Mouse (Mus musculus): ENCODE measurements around the gene Tor1aip1.
"Not testable (repeated sequence)": the region's sequence is repeated elsewhere in the genome, so short reads cannot be mapped to it uniquely, and the experiment has no call there.

Tor1aip1 gene

GRCm38 (mm10) chr1:156035930-156036737 lies at the start of gene Tor1aip1:
Gene Tor1aip1 (minus strand): TSS chr1:156036480.
- peak; percentile 87 to 95 for DNase-seq (ENCODE audit: low spot score in 2 of 2)

DNA sequence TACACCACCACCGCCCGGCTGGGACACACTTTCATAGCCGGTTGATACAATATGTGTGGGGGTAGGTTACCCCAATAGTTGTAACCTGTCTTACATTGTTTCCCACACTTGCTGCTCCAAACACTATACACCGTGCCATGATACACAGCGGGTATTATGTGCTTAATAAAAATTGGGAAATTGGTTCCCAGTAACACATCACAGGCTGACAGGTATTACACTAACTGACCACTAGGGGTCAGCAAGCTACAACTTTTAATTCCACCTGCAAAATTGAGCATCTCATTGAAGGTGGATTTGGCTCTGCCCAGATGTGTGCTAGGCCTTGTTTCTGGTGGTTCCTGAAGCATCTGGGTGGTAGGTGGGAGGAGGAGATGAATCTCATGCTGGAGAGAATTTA lies 49.5 kb upstream of the Tor1aip1 start:
- no peak for DNase-seq (ENCODE audit: low spot score in 2 of 2)

GRCm38 (mm10) chr1:156084603-156085002 lies 48.3 kb upstream of the Tor1aip1 start:
- DNase-seq (ENCODE audit: low spot score in 2 of 2) = no peak

- DNase-seq (ENCODE audit: low spot score in 2 of 2) = no peak
Observed at GRCm38 (mm10) chr1:156077655-156078054, 41.4 kb upstream of the Tor1aip1 start.

- DNase-seq (ENCODE audit: low spot score in 2 of 2) = no peak
Observed at GRCm38 (mm10) chr1:156076474-156076873, 40.2 kb upstream of the Tor1aip1 start.

GRCm38 (mm10) chr1:156074575-156074974 lies 38.3 kb upstream of the Tor1aip1 start:
- no peak for DNase-seq (ENCODE audit: low spot score in 2 of 2)

DNA sequence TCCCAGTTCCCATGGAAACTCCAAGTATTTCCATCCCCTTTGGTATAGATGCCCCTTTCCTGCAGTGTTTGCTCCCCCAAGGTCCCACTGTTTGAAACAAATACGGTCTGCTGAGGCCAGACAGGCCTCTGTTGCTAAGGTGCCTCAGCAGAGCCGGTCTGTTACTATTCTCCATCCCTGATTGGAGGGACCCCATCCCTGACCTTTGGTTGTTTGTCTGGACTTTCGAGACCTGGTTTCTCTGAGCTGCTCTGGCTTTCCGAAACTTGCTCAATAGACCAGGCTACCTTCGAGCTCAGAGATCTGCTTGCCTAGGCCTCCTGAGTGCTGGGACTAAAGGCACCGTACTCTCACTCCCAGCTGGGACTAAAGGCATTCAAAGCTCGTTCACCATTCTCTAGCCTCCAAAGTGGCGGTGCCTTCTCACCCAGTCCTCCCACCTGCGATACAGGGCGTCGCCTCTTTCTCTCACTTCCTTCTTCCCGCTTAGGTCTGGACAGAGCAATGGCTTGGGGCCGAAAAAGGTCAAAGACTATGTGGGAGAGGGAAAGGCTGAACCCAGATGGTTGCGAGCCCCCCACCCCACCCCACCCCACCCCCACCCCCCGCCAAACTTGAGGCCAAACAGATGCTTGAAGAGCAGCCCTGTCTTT lies 37.0 kb upstream of the Tor1aip1 start:
- DNase-seq (ENCODE audit: low spot score in 2 of 2) = no peak

DNA sequence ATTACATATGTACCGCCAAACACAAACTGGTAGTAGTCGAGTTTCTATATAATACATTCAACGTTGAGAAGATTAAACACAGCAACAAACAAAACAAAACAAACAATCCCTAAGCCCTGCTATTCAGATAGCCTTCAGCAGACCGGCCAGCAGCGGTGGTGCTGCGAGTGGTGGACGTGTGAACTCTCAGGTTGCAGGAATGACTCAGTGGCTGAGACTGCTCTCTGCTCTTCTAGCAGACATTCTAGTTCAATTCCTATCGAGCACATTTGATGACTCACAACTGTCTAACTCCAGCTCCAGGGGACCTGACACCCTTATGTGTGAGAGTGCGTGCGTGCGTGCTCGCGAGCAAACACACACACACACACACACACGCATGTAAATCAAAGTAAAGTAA lies 33.8 kb upstream of the Tor1aip1 start:
- DNase-seq (ENCODE audit: low spot score in 2 of 2) = no peak

DNA sequence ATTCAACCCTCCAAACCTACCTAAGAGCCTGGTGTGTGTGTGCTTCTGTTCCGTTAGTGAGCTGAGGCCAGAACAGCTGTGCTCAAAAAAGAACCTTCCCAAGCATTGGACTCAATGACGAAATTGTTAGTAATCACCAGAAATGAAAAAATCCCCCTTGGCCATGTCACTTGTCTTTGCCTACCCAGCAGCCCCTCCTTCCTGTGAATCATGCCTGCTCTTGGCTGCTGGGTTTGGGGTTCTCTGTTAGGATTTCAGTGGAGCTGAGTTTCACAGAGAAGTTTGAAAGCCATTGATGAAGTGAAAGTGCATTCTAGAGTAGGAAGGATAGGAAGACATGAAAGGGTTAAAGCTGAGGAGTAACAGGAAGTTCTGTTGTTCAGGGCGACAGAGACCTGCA lies 29.9 kb upstream of the Tor1aip1 start:
- no peak for DNase-seq (ENCODE audit: low spot score in 2 of 2)

DNA sequence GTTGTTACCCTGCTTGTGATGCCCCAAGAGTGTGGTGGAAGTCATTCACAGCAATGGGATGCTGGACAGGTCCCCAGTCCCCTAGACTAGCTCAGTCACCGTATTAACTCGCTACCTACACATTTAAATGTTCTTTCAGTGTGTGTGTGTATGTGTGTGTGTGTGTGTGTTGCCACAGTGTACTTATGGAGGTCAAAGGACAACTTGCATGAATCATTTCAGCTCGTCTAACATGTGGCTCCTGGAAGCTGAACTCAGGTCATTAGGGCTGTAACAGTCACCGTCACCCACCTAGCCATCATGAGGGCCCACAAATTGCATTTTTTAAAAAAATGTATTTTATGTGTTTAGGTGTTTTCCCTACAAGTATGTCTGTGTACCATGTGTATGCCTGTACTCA lies 25.9 kb upstream of the Tor1aip1 start:
- no peak for DNase-seq (ENCODE audit: low spot score in 2 of 2)

GRCm38 (mm10) chr1:156058207-156058606 lies 21.9 kb upstream of the Tor1aip1 start:
- no peak for DNase-seq (ENCODE audit: low spot score in 2 of 2)

DNA sequence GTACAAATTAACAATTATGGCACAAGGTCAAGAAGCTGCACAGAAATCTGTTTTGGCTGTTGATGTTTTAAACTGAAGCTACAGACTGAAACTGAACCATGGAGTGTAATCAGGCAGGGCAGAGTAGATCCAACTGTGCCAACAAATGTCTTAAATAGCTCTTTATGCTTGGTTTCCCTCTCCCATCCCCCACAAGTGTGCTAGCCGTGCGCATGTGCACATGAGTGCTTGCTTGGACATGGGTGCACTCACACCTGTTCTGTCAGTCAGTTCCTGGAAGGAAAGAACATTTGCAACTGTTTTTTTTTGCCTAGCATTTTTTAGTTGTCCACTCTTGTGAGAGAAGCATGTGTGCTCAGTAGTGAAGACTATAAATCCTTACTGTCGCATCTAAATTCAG lies 10.4 kb upstream of the Tor1aip1 start:
- DNase-seq (ENCODE audit: low spot score in 2 of 2) = no peak

- peak in 1 of 2 experiments; percentile 13 for DNase-seq (ENCODE audit: low spot score in 2 of 2)
Observed at GRCm38 (mm10) chr1:156044211-156044611, 7.9 kb upstream of the Tor1aip1 start.

- DNase-seq (ENCODE audit: low spot score in 2 of 2) = peak in 1 of 2 experiments; percentile 45
Observed at GRCm38 (mm10) chr1:156043027-156043426, 6.7 kb upstream of the Tor1aip1 start.

- DNase-seq (ENCODE audit: low spot score in 2 of 2) = no peak
Observed at GRCm38 (mm10) chr1:156042481-156042880, 6.2 kb upstream of the Tor1aip1 start.

DNA sequence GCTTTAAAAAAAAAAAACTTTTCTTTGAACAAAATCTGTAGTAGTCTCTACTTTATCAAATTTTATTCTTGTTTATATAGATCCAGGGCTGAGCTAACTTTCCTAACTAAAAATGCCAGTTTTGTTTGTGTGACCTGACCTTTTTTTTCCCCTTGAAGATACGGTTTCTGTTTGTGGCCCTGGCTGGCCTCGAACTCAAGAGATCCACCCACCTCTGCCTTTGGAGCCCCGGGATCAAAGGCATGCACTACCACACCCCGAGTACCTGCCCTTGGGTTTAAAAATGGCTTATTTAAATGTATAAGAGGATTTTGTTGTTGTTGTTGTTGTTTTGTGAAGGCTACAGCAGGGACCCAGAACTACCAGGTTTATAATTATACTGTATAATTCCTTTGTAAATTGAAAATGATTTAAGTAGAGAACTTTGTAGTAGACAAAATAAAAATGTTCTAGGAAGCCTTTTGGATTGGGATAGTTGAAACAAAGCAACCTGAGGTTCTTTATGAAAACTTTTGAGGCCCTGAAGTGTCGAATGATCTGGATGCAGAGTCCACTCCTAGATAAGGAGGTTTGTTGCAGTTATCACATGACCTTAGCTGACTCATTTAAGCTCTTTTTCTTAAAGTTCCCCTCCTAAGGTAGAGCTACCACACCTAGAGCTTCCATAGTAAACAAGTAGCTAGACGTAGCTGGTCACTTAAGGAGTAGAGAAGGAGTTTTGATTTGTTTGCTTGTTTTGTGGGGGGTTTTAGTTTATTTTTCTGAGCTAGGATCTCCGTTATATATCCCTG lies 5.4 kb upstream of the Tor1aip1 start:
- no peak for DNase-seq (ENCODE audit: low spot score in 2 of 2)

DNA sequence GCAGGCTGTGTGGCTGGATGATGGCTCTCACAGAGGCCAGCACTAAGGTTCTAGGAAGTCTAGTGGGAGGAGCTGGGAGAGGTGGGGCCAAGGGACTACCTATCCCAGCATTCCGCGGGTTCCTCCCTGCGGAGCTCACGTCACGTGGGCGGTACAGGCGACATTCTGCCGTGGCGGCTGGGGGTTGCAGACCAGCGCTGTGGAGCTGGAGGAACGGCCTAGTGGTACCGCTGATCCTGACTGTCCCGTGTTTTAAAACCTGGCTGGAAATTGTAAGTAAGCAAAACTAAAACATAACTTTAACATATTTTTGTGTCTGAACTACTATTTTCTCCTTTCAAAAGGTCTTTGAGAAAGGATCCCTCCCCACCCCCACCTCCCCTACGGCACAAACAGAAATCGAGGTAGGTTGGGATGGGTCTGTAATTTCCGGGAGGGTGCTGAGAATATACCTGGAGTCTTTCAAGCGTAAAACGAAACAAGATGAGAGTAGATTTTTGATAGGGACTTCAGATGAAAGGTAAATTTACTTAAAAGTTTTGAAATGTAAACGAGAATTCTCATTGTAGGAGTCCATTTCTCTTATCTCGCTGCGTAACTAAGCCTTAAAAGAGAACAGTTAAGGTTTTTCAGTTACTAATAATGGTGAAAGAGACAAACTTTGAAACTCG lies 4.6 kb upstream of the Tor1aip1 start:
- peak; percentile 73 to 86 for DNase-seq (ENCODE audit: low spot score in 2 of 2)

GRCm38 (mm10) chr1:156039989-156040388 lies 3.7 kb upstream of the Tor1aip1 start:
- DNase-seq (ENCODE audit: low spot score in 2 of 2) = not testable (repeated sequence)

DNA sequence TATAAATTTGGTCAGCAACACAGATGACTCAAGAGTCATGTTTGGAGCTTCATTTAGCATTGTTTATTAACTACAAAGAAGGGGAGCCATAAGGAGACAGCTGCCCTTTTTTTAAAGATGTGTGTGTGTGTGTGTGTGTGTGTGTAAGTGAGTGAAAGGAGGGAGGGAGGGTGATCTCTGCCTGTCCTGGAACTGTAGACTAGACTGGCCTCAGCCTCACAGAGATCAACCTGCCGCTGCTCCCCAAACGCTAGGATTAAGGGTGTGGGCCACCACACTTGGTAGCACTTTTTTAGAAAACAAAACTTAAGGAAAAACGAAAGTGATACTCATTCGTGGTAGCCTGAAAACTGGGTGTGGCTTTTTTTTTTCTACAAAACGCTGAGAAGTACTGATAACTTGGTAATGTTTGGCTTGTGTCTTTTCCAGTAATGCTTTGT lies 884 bp upstream of the Tor1aip1 start:
- DNase-seq (ENCODE audit: low spot score in 2 of 2) = peak in 1 of 2 experiments; percentile 14

DNA sequence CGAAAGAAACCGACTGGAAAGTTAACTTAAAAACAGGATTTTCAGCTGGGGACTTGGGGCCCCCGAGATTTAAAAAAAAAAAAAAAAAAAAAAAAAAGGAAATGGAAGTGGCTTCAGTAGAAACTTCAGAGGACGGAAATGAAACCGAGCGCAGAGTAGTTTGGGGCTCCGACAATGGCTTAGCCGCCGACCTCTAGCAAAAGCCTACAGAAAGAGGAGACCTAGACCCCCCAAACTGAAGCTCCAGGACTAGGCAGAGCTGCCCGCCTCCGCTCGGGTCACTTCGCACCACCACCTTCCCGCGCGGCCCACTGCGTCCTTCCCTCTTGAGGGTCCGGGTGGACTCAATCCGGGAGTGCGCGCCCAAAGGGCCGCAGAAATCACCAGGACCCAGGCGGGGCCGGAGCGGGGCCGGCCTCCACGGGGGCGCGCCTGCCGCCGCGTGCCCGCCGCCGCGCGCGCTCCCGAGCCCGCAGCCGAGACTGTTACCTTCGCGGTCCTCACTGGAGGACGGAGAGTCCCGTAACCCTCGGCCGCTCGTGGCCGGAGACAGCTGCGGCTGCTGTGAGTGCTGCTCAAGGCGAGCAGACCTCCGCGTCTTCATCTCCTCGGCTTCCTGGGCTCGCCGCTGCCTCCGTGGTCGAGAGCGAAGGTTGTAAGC lies 881 bp downstream of the Tor1aip1 start, which contains the start of gene Tor1aip2:
Gene Tor1aip2 (plus strand): TSS at position 135 of the 661 bp plus-strand sequence.
- DNase-seq (ENCODE audit: low spot score in 2 of 2) = peak in 1 of 2 experiments; percentile 96

DNA sequence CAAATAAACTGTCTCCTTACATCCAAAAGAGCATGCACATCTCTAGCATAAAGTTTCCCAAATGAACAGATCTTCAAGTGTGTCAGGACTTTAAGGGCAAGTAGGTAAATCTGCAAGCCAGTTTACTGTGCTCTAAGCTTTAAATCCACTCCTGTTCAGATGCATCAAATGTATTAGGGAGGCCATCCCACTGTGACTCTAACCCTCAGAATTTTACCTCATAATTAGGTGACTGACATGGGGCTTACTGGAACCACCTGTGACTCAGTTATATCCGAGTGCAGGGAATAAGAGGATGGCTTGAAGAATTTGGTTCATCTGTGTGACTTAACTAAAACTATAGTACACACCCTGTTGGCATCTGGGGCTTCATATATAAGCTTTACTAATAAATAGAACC lies 1.6 kb downstream of the Tor1aip1 start:
- DNase-seq (ENCODE audit: low spot score in 2 of 2) = no peak
